Mouse (Mus musculus) forebrain, embryonic 13.5 days (tissue): ENCODE measurements around the gene D330020A13Rik. TPM values are rescaled to one million over a fixed set of nuclear protein-coding genes. Genes with fewer than 3 reads are reported as not detected.
"Not testable (repeated sequence)": the region's sequence is repeated elsewhere in the genome, so short reads cannot be mapped to it uniquely, and the experiment has no call there.

Experiments
- ATAC-seq: fragments of 200-750 bp; cut with Nextera tagmentation; 2 replicates; pipeline ENCODE4 v1.8.0; 2017
- H3K27ac ChIP-seq: fragments of 300-500 bp; sonication (generic); 2 replicates; pipeline ENCODE4 v1.5.1; 2015; ENCODE audit warnings: inconsistent platforms, mild to moderate bottlenecking, moderate library complexity
- H3K27me3 ChIP-seq: fragments of 300-500 bp; sonication (generic); 2 replicates; pipeline ENCODE4 v1.6.1; 2015; ENCODE audit warnings: mild to moderate bottlenecking, inconsistent platforms
- H3K36me3 ChIP-seq: fragments of 300-500 bp; sonication (generic); 2 replicates; pipeline ENCODE4 v1.6.1; 2015; ENCODE audit warnings: mild to moderate bottlenecking, inconsistent platforms; ENCODE audit not compliant: poor library complexity, severe bottlenecking
- H3K4me1 ChIP-seq: fragments of 300-500 bp; sonication (generic); 2 replicates; pipeline ENCODE4 v1.6.1; 2015; ENCODE audit warnings: inconsistent platforms
- H3K4me2 ChIP-seq: fragments of 300-500 bp; sonication (generic); 2 replicates; pipeline ENCODE4 v1.6.1; 2015; ENCODE audit warnings: inconsistent platforms, mild to moderate bottlenecking, moderate library complexity
- H3K4me3 ChIP-seq: fragments of 300-500 bp; sonication (generic); 2 replicates; pipeline ENCODE4 v1.5.1; 2015; ENCODE audit warnings: mild to moderate bottlenecking, inconsistent platforms
- H3K9ac ChIP-seq: fragments of 300-500 bp; sonication (generic); 2 replicates; pipeline ENCODE4 v1.6.1; 2015; ENCODE audit warnings: mild to moderate bottlenecking, inconsistent platforms
- H3K9me3 ChIP-seq: fragments of 300-500 bp; sonication (generic); replicated peaks from 2 replicates; pipeline ENCODE4 v1.6.1; 2016; ENCODE audit warnings: inconsistent platforms
- WGBS: fragments of 180-500 bp; shearing (Covaris S2); methylation state at CpG from one replicate; pipeline ENCODE4 v1.1.7; 2015; 5-methylcytosine and 5-hydroxymethylcytosine counted together
- polyA plus RNA-seq: library from polyadenylated mRNA; unstranded; fragments of >200 nt; fragmentation: Nextera tagmentation; extraction: Ambion mirVana; gene quantifications from 2 replicates; pipeline ENCODE4 v1.2.1, GENCODE M21; 2015

D330020A13Rik gene
- polyA plus RNA-seq, 1 experiment from 2014 or later, result 0.15 TPM

DNA sequence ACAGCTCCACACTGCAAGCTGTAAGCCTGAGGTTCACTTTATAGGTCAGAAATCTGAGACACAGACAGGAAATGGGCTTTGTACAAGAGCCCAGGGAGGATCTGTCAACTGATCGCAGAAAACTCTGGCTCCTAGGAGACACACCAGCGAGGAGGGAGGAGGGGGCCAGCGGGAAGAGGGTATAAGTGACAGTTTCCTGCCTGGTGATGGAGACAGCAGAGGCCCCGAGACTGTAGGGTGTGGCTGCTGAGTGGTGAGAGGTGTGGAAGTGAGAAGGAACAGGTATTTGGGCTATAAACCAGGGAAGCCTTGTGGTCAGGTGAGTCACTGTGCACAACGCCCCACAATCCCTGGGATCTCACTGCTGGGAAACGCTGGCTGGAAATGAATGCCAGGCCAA lies 30.0 kb upstream of the D330020A13Rik start:
- Histone ChIP-seq H3K27ac (no peak overlapping the region), H3K4me1 (no peaks in the 10 kb centered on the region), H3K36me3 (no peaks in the 10 kb centered on the region), H3K4me2 (no peak overlapping the region), H3K4me3 (no peak overlapping the region), H3K9me3 (no peaks in the 10 kb centered on the region), H3K9ac (no peak overlapping the region), H3K27me3 (no peaks in the 10 kb centered on the region)
- WGBS, result 73% methylated on average over 6 of the region's 6 CpGs
- ATAC-seq, result no peak

DNA sequence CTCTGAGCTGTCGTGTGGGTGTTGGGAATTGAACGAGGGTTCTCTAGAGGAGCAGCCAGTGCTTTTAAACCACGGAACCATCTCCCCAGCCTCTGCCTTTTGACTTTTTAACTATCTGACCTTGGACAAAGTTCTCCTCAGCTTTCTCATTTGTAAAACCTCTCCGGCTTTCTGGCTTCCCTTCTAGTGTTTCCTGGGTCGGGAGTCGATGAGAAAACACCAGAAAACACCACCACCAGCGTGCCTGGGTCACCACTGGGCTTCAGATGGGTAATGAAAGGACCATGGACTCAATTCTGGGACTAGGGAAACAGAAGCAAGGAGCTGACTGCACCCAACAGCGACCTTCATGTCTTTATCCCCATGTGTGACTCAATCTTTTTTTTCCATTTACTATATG lies 20.0 kb upstream of the D330020A13Rik start:
- Histone ChIP-seq H3K9ac (no peak overlapping the region), H3K27ac (no peak overlapping the region), H3K4me3 (no peak overlapping the region), H3K27me3 (no peaks in the 10 kb centered on the region), H3K4me1 (no peaks in the 10 kb centered on the region), H3K9me3 (no peaks in the 10 kb centered on the region), H3K36me3 (no peaks in the 10 kb centered on the region), H3K4me2 (no peak overlapping the region)
- 85% methylated on average over 8 of the region's 8 CpGs for WGBS
- ATAC-seq, result no peak

DNA sequence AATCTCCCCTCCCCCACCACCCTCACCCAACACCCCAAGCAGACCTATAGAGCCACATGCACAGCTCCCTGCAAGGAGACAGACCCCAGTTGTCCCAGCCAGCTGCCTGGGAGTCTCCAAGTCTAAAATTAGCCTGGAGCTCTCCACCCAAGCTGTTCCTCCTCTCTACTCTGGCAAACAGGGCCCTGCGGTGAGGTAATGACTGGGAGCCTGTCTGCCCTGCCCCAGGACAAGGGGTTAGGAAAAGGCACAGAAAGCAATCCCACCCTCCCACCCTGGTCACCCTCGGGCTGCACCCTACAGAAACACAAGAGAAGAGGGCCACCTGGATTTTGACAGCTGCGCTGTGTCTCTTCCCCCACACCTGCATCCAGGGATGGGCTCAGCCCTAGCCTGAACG lies 19.3 kb upstream of the D330020A13Rik start:
- Histone ChIP-seq H3K4me1 (no peaks in the 10 kb centered on the region), H3K27me3 (no peaks in the 10 kb centered on the region), H3K4me3 (no peak overlapping the region), H3K4me2 (no peak overlapping the region), H3K36me3 (no peaks in the 10 kb centered on the region), H3K27ac (no peak overlapping the region), H3K9ac (no peak overlapping the region), H3K9me3 (no peaks in the 10 kb centered on the region)
- 74% methylated on average over 4 of the region's 4 CpGs for WGBS
- ATAC-seq, result no peak

DNA sequence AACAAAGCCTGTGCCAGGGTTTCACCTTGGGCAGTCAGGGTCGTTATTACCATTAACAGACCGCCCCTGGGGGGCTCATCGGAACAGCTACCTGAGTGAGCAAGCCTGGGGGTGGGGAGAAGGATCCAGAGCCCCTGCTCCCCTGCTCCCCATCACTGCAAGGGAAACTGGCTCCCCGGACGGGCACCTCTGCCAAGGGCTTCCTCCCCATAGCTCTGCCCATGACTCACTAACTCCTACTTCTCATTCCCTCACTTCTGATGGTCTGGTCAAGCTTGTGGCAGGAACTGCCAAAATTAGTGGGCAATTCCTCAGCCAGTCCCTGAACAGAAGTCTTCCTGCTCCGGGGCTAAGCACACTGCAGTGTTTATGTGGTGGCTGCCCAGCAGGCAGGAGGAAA lies 18.9 kb upstream of the D330020A13Rik start:
- no peak overlapping the region for H3K27ac ChIP-seq
- no peak for ATAC-seq
- WGBS, result 65% methylated on average over 6 of the region's 6 CpGs

DNA sequence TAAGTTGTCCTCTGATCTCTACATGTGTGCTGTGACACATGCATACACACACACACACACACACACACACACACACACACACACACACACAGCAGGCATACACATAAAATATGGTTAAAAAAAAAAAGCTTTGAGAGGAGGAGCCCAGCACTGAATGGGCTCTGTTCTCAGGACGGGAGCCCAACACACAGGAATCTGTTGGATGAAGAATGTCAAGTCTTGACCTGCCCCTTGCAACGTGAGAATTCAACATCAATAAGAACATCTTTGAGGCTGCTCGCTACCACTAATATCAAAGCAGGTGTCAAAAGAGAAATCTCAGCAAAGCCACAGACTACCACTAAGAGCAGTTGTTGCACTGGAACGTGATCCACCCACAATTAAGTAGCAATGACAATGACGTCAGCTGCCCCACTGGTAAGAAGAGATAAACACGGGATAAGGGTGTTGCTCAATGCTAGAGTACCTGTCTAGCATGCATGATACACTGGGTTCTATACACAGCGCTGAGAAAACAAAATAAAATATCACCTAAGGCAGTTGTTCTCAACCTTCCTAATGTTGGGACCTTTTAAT lies 17.2 kb upstream of the D330020A13Rik start:
- H3K27me3 ChIP-seq, result no peaks in the 10 kb centered on the region
- H3K36me3 ChIP-seq, result no peaks in the 10 kb centered on the region
- no peak overlapping the region for H3K4me2 ChIP-seq
- ATAC-seq, result no peak
- H3K4me1 ChIP-seq, result no peaks in the 10 kb centered on the region
- WGBS, result 85% methylated on average over 7 of the region's 7 CpGs
- no peak overlapping the region for H3K27ac ChIP-seq
- H3K9ac ChIP-seq, result no peak overlapping the region
- no peak overlapping the region for H3K4me3 ChIP-seq
- H3K9me3 ChIP-seq, result no peaks in the 10 kb centered on the region

More for the DNA sequence above, 18.9 kb upstream of the D330020A13Rik start:
- Histone ChIP-seq H3K36me3 (no peaks in the 10 kb centered on the region), H3K4me1 (no peaks in the 10 kb centered on the region), H3K9ac (no peak overlapping the region), H3K4me2 (no peak overlapping the region), H3K9me3 (no peaks in the 10 kb centered on the region), H3K4me3 (no peak overlapping the region), H3K27me3 (no peaks in the 10 kb centered on the region)

DNA sequence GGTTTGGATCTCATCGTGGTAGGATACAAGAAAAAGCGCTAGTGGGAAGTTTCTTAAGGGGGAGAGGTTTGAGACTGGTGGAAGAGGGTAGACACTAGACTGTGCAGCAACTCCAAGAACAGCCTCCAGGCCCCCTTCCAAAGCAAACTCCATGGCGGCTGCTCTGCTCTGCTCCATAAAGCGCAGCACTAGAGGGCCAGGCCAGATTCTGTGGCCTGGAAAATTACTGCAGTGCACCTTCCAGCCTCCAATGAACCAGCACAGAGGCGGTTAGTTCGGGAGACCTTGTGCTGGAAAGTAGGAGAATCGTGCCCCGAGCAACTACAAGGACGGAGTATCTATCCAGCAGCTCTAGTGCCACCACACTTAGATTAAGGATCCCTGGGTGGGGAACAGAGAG lies 6.9 kb upstream of the D330020A13Rik start:
- H3K27ac ChIP-seq, result no peak overlapping the region
- peaks cover 4% of the 10 kb centered on the region; the same call in 1 of the 2 replicates for H3K27me3 ChIP-seq
- no peaks in the 10 kb centered on the region for H3K4me1 ChIP-seq
- no peaks in the 10 kb centered on the region for H3K9me3 ChIP-seq
- 89% methylated on average over 9 of the region's 9 CpGs for WGBS
- no peak for ATAC-seq
- H3K4me3 ChIP-seq, result no peak overlapping the region
- H3K4me2 ChIP-seq, result no peak overlapping the region
- no peaks in the 10 kb centered on the region for H3K36me3 ChIP-seq
- no peak overlapping the region for H3K9ac ChIP-seq

DNA sequence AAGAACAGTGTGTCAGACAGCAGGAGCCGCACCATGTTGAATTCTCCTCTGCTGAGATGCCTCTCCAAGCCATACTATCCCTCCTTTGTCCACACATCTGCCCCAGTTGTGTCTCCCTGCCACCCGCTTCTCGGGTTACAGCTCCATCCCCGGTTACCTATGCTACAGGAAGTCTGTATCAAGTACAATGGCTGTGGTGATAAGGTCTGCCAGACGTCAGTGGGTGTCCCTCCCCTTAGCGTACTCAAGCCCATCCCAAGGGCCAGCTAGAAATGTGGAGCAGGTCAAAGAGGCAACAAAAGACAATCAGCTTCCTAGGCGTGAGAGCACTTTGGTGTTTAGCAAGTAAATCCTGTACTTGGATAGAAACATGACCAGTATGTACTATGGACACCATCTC lies 5.6 kb upstream of the D330020A13Rik start:
- no peaks in the 10 kb centered on the region for H3K4me1 ChIP-seq
- no peaks in the 10 kb centered on the region for H3K9me3 ChIP-seq
- peaks cover 16% of the 10 kb centered on the region for H3K27me3 ChIP-seq
- no peak overlapping the region for H3K9ac ChIP-seq
- no peak overlapping the region for H3K4me2 ChIP-seq
- no peak overlapping the region for H3K4me3 ChIP-seq
- no peak for ATAC-seq
- H3K36me3 ChIP-seq, result no peaks in the 10 kb centered on the region
- WGBS, result 53% methylated on average over 7 of the region's 7 CpGs
- H3K27ac ChIP-seq, result no peak overlapping the region

DNA sequence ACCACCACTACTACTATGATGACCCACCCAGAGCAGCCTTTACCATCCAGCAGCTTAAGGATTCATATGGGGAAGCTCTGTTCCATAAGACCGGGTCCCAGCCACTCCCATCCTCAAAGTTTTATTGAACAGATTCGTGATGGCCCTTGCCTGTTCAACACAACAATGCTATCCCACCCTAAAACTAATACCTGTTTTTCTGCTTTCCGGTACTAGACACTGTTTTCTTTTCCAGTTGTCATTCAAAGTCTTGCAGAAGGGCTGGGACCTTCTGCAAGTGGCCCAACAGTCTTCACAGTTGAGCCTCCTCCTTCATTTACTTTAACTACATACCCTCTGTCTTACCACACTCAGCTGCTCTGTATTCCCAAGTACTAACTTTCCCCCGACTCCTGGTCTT lies 4.7 kb upstream of the D330020A13Rik start:
- no peaks in the 10 kb centered on the region for H3K36me3 ChIP-seq
- WGBS, result 88% methylated on average over 4 of the region's 4 CpGs
- ATAC-seq, result no peak

DNA sequence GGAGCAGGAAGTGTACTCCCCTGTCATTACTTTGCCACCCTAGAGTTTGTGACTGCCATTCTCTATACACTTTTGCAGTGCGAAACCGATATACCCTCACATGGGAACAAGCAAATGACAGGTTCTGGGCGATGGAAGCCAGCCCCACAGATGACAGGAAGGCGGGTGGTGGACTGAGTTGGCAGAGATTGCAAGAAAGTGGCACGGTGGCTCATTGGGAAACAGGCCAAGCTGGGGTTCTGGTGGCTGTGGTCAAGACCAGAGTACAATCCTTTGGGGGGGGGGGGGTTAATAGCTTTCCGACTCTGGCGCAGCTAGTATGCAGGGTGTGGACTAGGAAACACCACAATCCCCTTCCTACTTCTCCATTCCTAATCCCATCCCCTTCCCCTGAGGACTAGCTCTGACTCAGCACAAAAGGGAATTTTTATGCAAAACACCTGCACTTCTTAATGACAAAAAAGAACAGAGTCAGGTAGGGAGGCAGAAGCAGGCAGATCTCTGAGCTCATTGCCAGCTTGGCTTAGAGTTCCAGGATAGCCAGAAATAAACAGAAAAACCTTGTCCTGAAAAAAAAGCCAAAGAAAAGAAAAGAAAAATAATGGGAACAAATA lies 2.7 kb upstream of the D330020A13Rik start:
- H3K4me3 ChIP-seq, result no peak overlapping the region
- peaks cover 43% of the 10 kb centered on the region for H3K27me3 ChIP-seq
- H3K9me3 ChIP-seq, result no peaks in the 10 kb centered on the region
- 94% methylated on average over 7 of the region's 7 CpGs for whole genome bisulfite sequencing
- no peak overlapping the region for H3K27ac ChIP-seq
- H3K36me3 ChIP-seq, result no peaks in the 10 kb centered on the region
- ATAC-seq, result no peak
- H3K4me1 ChIP-seq, result peaks cover 4% of the 10 kb centered on the region
- H3K9ac ChIP-seq, result no peak overlapping the region
- H3K4me2 ChIP-seq, result no peak overlapping the region

More for the DNA sequence above, 4.7 kb upstream of the D330020A13Rik start:
- H3K4me1 ChIP-seq, result no peaks in the 10 kb centered on the region
- no peak overlapping the region for H3K4me3 ChIP-seq
- H3K27ac ChIP-seq, result no peak overlapping the region
- no peak overlapping the region for H3K4me2 ChIP-seq
- H3K9ac ChIP-seq, result no peak overlapping the region
- no peaks in the 10 kb centered on the region for H3K9me3 ChIP-seq
- peaks cover 24% of the 10 kb centered on the region for H3K27me3 ChIP-seq

DNA sequence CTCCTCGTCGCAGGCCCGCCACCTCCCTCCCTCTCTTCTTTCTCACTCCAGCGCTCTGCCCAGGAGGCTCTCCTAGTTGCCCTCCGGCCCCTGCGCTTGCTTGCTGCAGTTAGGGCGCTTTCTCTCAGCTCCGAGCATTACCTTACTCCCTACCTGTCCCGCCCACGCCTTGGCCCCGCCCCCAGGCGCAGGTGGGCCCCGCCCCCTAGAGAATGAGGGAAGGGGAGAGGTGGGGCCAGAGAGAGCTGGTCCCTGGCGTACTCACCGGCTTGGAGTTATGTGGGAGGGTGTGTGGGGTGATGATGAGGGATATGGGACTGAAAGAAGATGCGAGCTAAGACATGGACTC lies 595 bp downstream of the D330020A13Rik start:
- H3K36me3 ChIP-seq, result no peaks in the 10 kb centered on the region
- ATAC-seq, result peak; percentile 62
- H3K9me3 ChIP-seq, result no peaks in the 10 kb centered on the region
- under 1% methylated on average over 16 of the region's 16 CpGs for WGBS
- H3K4me1 ChIP-seq, result peaks cover 4% of the 10 kb centered on the region
- H3K4me3 ChIP-seq, result peak overlapping the region; percentile 68
- no peak overlapping the region for H3K27ac ChIP-seq
- peak overlapping the region; percentile 62 for H3K9ac ChIP-seq
- H3K4me2 ChIP-seq, result peak overlapping the region; percentile 93
- H3K27me3 ChIP-seq, result peaks cover 43% of the 10 kb centered on the region

DNA sequence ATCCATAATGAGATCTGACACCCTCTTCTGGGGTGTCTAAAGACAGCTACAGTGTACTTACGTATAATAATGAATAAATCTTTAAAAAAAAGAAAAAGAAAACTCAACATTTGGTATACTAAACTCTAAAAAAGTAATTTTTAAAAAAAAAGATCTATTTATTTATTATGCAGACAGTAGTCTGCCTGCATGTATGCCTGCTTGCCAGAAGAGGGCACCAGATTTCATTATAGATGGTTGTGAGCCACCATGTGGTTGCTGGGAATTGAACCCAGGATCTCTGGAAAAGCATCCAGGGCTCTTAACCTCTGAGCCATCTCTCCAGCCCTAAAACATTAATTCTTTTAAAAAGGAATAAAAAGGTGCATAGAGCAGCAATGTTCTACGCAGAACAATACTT lies 2.4 kb downstream of the D330020A13Rik start:
- not testable (repeated sequence) for H3K27ac ChIP-seq, H3K9me3 ChIP-seq, H3K36me3 ChIP-seq, H3K4me2 ChIP-seq, ATAC-seq, H3K4me1 ChIP-seq, H3K4me3 ChIP-seq, H3K9ac ChIP-seq
- 96% methylated on average over 2 of the region's 2 CpGs for WGBS
- peaks cover 42% of the 10 kb centered on the region for H3K27me3 ChIP-seq

DNA sequence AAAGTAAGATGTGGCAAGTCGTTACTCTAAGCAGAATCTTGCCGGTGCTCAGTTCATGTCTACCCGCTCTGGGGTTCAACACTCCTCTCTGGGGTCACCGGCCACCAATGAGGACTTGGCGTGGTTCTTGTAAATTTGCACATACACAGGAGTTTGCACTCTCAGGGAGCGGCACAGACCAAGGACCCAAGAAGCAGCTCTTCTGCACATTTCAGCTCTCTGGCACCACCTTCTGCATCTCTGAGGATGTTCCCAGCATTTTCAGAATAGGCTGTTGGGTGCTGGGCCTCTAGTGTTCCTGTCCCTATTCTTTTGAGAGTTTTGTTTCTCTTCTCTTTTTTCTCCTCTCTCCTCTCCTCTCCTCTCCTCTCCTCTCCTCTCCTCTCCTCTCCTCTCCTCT lies 7.0 kb downstream of the D330020A13Rik start:
- H3K9ac ChIP-seq, result no peak overlapping the region
- ATAC-seq, result no peak
- no peaks in the 10 kb centered on the region for H3K4me1 ChIP-seq
- no peaks in the 10 kb centered on the region for H3K9me3 ChIP-seq
- no peak overlapping the region for H3K4me3 ChIP-seq
- H3K4me2 ChIP-seq, result no peak overlapping the region
- peaks cover 2% of the 10 kb centered on the region; the same call in 1 of the 2 replicates for H3K27me3 ChIP-seq
- no peak overlapping the region for H3K27ac ChIP-seq
- no peaks in the 10 kb centered on the region for H3K36me3 ChIP-seq
- 34% methylated on average over 6 of the region's 6 CpGs for WGBS

DNA sequence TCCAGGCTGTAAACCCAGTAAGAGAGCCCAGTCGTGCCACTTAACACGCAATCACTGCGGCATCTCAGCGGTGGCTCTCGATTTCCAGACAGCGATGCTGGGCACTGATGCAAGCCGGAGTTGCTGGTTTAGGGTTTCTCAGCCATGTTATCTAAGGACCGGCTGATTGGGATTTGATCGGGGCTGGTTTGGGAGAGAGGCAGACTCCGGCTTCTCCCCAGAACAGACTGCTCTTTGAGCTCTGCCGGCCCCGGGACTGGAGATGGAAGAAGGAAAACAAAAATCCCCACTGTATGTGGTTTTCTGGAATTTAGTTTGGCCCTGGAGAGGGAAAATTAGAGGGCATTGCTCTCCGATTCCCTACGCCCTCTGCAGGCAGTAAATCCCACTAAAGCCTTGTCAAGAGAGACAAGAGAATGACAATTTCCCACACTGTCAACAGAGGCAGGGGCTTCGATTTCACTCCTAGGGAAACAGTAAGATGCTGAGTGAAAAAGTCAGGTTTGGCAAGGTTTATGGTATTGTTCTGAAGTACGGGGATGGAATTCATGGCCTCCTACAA lies 8.7 kb downstream of the D330020A13Rik start:
- Histone ChIP-seq H3K4me3 (0 out of 2 replicates have a peak overlapping the region, but pooled peaks have one; percentile 1), H3K4me1 (no peaks in the 10 kb centered on the region), H3K27ac (no peak overlapping the region), H3K4me2 (peak overlapping the region; percentile 24), H3K27me3 (no peaks in the 10 kb centered on the region), H3K9ac (peak overlapping the region; percentile 36), H3K36me3 (no peaks in the 10 kb centered on the region), H3K9me3 (no peaks in the 10 kb centered on the region)
- 26% methylated on average over 16 of the region's 16 CpGs for WGBS
- ATAC-seq, result no peak
